Mouse (Mus musculus) myocyte (in vitro differentiated cells): Measurements from ENCODE around the gene Acsl1. TPM values are rescaled to one million over a fixed set of nuclear protein-coding genes. Genes with fewer than 3 reads are reported as not detected.

Experiments used
- H3K27me3 ChIP-seq: one replicate; pipeline ENCODE4 v1.6.1; 2011; ENCODE audit not compliant: control insufficient read depth, insufficient read depth, insufficient read length
- H3K36me3 ChIP-seq: one replicate; pipeline ENCODE4 v1.6.1; 2011; ENCODE audit not compliant: control insufficient read depth, insufficient read depth
- H3K4me2 ChIP-seq: one replicate; pipeline ENCODE4 v1.6.1; 2011; ENCODE audit warnings: low read depth, control low read depth
- H3K4me3 ChIP-seq: one replicate; pipeline ENCODE4 v1.5.1; 2011; ENCODE audit warnings: mild to moderate bottlenecking, control low read depth, moderate library complexity
- H3K79me2 ChIP-seq: one replicate; pipeline ENCODE4 v1.6.1; 2011; ENCODE audit not compliant: control insufficient read depth, insufficient read depth
- H3ac ChIP-seq: one replicate; pipeline ENCODE4 v1.6.1; 2011; ENCODE audit not compliant: control insufficient read depth, insufficient read length
- CEBPB ChIP-seq: IDR thresholded peaks from 2 replicates; pipeline ENCODE4 v1.6.1; 2011; ENCODE audit warnings: mild to moderate bottlenecking, moderate library complexity; ENCODE audit not compliant: poor library complexity, insufficient read depth, severe bottlenecking
- E2F4 ChIP-seq: IDR thresholded peaks from one replicate; pipeline ENCODE4 v1.6.1; 2011; ENCODE audit warnings: mild to moderate bottlenecking, control low read depth, moderate library complexity; ENCODE audit not compliant: insufficient read depth
- MAX ChIP-seq: IDR thresholded peaks from one replicate; pipeline ENCODE4 v1.6.1; 2011; ENCODE audit warnings: low read depth, mild to moderate bottlenecking, control low read depth
- MYOG ChIP-seq, 3 experiments: IDR thresholded peaks; one replicate each; pipeline ENCODE4 v1.6.1; 2011; ENCODE audit warnings: control low read depth in 2 of 3, low read depth in 2 of 3, mild to moderate bottlenecking in 2 of 3; ENCODE audit not compliant: insufficient read length in 2 of 3, control insufficient read depth in 1 of 3, insufficient read depth in 1 of 3
- POLR2A ChIP-seq: IDR thresholded peaks from one replicate; pipeline ENCODE4 v1.6.1; 2011; ENCODE audit warnings: low read depth, mild to moderate bottlenecking, control low read depth, moderate library complexity; ENCODE audit not compliant: insufficient read length
- POLR2AphosphoS2 ChIP-seq: IDR thresholded peaks from one replicate; pipeline ENCODE4 v1.6.1; 2011; ENCODE audit warnings: low read depth, control low read depth; ENCODE audit not compliant: insufficient read length
- REST ChIP-seq: IDR thresholded peaks from one replicate; pipeline ENCODE4 v1.6.1; 2011; ENCODE audit warnings: mild to moderate bottlenecking, control low read depth, moderate library complexity; ENCODE audit not compliant: insufficient read depth, insufficient read length
- TCF3 ChIP-seq: IDR thresholded peaks from one replicate; pipeline ENCODE4 v1.6.1; 2011; ENCODE audit warnings: low read depth, control low read depth; ENCODE audit not compliant: insufficient read length
- USF1 ChIP-seq: IDR thresholded peaks from one replicate; pipeline ENCODE4 v1.6.1; 2011; ENCODE audit warnings: low read depth, mild to moderate bottlenecking, control low read depth, moderate library complexity
- polyA plus RNA-seq: library from polyadenylated mRNA; unstranded; fragments of >200 nt; fragmentation: generic; extraction: Trizol; gene quantifications from one replicate; pipeline ENCODE4 v1.2.1, GENCODE M21; 2012; ENCODE audit warnings: missing spikeins

The Acsl1 gene
- polyA plus RNA-seq, 1 experiment = 12.7 TPM

GRCm38 (mm10) chr8:46585576-46585975 lies 114.7 kb downstream of the Acsl1 start:
- Histone ChIP-seq H3K4me3 (no peak overlapping the region), H3ac (no peak overlapping the region), H3K79me2 (no peaks in the 10 kb centered on the region), H3K27me3 (no peaks in the 10 kb centered on the region), H3K36me3 (no peaks in the 10 kb centered on the region), H3K4me2 (no peak overlapping the region)
- TF ChIP-seq USF1 (no peak), POLR2A (no peak), REST (no peak), MYOG (IDR thresholded peaks at IDR 0.05; ENCODE audit: control insufficient read depth in 1 of 3, insufficient read depth in 1 of 3, insufficient read length in 2 of 3, low read depth in 2 of 3) (no peak), TCF3 (no peak), MAX (no peak), CEBPB (no peak), POLR2AphosphoS2 (no peak), E2F4 (no peak)

Other genes with a start within 250 kb of the Acsl1 start
- gene Helt, start 176.4 kb upstream of the Acsl1 start, polyA plus RNA-seq = not detected
- 2.0 TPM for gene Cenpu, start 81.0 kb downstream of the Acsl1 start, polyA plus RNA-seq
- 1.8 TPM for gene Primpol, start 146.2 kb downstream of the Acsl1 start, polyA plus RNA-seq
- 24.9 TPM for gene Casp3, start 146.3 kb downstream of the Acsl1 start, polyA plus RNA-seq